Mouse (Mus musculus): ENCODE data around the gene Nkx2-3. TPM values are rescaled to one million over a fixed set of nuclear protein-coding genes. Genes with fewer than 3 reads are reported as not detected.

The Nkx2-3 gene
- polyA plus RNA-seq, 1 experiment from 2014 or later: not detected

DNA sequence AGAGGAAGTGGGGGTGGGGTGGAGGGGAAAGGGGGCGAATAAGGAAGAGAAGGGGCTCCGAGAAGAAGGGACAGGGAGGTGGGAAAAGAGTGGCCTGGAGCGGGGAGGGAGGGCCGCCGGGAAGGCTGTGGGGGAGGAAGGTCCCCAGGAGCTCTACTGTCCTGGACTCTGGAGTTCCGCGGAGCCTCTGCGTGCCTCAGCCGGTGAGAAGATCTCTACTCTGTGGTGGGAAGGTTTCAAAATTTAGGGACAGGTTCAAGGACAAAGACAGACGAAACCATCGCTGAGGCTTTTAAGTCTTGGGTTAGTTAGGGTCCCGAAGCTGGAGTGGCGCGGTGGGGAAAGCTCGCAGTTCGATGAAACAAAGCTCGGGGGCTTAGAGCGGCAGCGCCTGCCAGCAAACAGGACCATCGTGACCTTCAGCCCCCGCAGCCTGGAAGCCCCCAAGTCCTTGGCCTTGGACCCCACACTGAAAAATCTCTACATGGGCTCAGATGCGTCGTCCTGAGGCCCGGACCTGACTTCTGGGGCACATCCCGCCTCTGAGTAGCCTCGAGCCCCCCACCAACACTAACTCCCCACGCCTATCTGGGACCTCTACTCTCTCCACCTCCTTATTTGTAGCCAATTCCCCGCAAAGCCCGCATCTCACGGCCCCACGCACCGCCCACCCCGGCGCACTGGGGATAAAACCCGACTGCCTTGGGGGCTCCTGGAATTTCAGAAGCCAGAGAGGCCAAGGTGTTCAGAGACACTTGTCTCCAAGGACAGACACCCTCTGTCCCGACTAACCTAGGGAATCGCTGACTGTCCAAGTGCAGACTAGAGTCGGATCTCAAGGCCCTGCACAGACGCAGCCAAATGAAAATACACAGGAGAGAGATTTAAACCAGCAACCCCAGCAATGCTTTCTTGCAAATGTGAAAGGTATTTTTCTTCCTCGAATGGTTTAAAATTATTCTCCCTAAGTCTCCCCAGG is 5.3 kb upstream of the Nkx2-3 start:
- peaks cover 98% of the 10 kb centered on the region for H3K27me3 ChIP-seq
- no peaks in the 10 kb centered on the region; the same call in 1 of the 2 replicates for H3K4me1 ChIP-seq
- no peak overlapping the region for H3K9ac ChIP-seq
- H3K4me2 ChIP-seq: no peak overlapping the region
- H3K27ac ChIP-seq: no peak overlapping the region
- no peaks in the 10 kb centered on the region for H3K36me3 ChIP-seq
- H3K4me3 ChIP-seq: no peak overlapping the region
- no peaks in the 10 kb centered on the region for H3K9me3 ChIP-seq
- WGBS: under 1% methylated on average over 39 of the region's 40 CpGs
- ATAC-seq (ENCODE audit: borderline replicate concordance, extremely low read depth, low FRiP score, low TSS enrichment): no peak

DNA sequence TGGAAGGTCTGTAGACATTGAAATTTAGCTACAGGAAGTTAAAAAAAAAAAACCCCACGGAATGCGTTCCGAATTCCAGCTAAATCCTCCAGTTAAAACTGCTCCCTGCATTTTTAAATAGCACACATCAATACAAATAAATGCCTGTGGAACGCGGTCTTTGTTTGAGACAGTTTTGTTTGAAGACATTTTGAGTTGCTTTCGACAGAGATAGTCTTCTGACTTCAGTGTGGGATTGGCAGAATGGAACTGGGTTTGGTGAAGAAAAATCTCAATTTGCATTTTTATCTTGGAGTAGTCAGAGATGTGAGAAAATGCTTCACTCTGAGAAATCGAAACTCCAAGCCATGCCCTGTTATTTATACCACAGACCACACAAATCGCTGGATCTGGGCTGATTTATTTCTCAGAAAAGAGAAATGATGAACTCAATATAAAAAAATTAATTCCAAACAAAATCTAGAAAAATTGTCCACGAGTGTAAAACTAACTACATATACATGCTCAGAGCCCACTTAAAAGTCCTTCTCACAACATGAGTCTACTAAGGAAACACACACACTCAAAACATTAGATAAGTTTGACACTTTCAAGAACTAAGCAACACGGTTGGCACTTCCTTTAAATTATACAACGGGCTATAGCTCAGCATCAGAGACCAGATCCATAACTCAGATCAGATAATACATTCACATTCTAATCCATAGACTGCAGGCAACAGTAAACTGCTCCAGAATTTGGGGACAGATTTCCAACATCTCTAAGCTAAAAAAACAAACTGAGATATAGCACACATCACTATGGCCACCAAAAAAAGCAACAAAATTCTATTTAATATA is 4.1 kb upstream of the Nkx2-3 start:
- H3K9me3 ChIP-seq: no peaks in the 10 kb centered on the region
- H3K9ac ChIP-seq: no peak overlapping the region
- ATAC-seq (ENCODE audit: borderline replicate concordance, extremely low read depth, low FRiP score, low TSS enrichment): no peak
- WGBS: 2% methylated on average over 11 of the region's 11 CpGs
- H3K4me1 ChIP-seq: peaks cover 9% of the 10 kb centered on the region
- peaks cover 98% of the 10 kb centered on the region for H3K27me3 ChIP-seq
- no peak overlapping the region for H3K4me3 ChIP-seq
- H3K36me3 ChIP-seq: no peaks in the 10 kb centered on the region
- H3K4me2 ChIP-seq: no peak overlapping the region
- H3K27ac ChIP-seq: no peak overlapping the region

DNA sequence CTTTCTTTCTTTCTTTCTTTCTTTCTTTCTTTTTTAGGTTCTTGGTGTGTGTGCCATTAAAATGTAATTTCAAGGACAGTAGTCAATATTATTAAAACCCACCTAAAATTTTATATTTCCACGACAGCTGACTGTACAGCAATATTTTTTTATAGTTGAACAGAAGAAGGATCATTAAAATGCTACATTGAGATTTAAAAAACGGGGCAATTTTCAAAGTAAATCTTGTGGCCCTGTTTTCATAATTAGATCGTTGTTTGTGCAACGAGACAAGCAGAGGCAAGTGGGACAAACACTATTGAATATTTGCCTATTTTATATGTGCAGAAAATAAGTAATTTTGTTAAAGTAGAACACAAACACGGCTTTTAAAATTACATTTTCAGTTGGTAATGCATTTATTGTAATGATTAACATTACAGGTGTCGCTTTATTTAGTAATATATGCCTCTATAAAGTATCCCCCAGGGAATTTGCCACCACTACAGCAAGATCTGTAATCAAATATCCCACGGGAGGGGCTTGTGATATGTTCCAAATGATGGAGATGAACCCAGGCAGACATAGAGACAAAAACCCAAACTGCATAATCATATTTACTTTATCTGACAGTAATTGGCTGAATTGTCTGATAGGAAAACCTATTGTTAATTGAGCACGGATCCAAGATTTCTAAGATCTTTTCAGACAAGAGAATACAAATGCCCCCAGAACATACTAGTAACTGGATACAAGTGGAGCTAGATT is 3.2 kb upstream of the Nkx2-3 start:
- H3K9me3 ChIP-seq: no peaks in the 10 kb centered on the region
- H3K27ac ChIP-seq: no peak overlapping the region
- no peak overlapping the region for H3K4me2 ChIP-seq
- ATAC-seq (ENCODE audit: borderline replicate concordance, extremely low read depth, low FRiP score, low TSS enrichment): no peak
- H3K27me3 ChIP-seq: peaks cover 98% of the 10 kb centered on the region
- H3K4me3 ChIP-seq: no peak overlapping the region
- H3K4me1 ChIP-seq: peaks cover 9% of the 10 kb centered on the region
- H3K36me3 ChIP-seq: no peaks in the 10 kb centered on the region
- H3K9ac ChIP-seq: no peak overlapping the region
- WGBS: 11% methylated on average over 8 of the region's 8 CpGs

DNA sequence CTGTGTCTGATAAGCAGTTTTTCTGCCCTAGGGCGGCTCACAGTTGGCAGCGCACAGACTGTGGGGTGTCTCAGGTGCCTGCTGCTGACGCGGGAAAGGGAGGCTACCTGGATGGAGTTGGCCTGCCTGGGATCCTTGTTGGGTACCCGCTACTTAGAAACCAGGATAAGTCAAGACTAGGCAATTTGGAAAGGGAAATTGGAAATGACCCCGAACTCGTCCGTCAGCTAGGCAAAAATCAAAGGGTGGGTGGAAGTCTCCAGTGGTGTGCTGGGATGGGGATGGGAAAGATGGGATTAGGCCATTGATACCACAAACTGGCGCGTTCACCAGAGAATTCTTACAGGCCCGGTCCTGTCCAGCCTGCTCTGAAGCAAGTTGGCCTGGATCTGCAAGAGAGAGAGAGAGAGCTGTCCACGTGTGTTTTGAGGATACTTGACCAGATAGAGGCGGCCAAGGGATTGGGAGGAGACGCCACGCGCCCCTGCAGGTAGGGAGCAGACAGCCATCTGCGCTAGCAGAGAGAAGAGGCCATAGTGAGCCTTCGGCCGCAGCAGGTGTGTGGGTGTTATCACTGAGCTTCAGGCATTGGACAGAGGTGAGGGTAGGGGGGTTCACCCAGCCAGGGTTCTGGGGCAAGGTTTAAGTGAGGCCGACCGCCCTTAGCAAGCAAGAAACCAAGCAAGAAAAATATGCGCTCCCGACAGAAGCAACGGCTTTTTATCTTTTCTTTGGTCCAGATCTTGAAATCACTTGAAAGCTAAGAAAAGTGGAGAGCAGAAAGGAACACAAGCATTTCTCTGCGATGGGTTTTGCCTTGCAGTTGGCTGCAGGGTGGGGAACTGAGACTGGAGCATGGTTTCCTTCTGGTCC is 2.4 kb upstream of the Nkx2-3 start:
- Histone ChIP-seq H3K9me3 (no peaks in the 10 kb centered on the region), H3K36me3 (no peaks in the 10 kb centered on the region), H3K27me3 (peaks cover 98% of the 10 kb centered on the region), H3K27ac (no peak overlapping the region), H3K4me1 (peaks cover 16% of the 10 kb centered on the region), H3K9ac (no peak overlapping the region), H3K4me3 (no peak overlapping the region), H3K4me2 (no peak overlapping the region)
- ATAC-seq (ENCODE audit: borderline replicate concordance, extremely low read depth, low FRiP score, low TSS enrichment): no peak
- WGBS: 2% methylated on average over 25 of the region's 25 CpGs

GRCm38 (mm10) chr19:43610341-43610848 is 1.7 kb upstream of the Nkx2-3 start:
- no peak for ATAC-seq (ENCODE audit: borderline replicate concordance, extremely low read depth, low FRiP score, low TSS enrichment)
- H3K36me3 ChIP-seq: no peaks in the 10 kb centered on the region
- H3K9ac ChIP-seq: no peak overlapping the region
- no peak overlapping the region for H3K4me2 ChIP-seq
- no peaks in the 10 kb centered on the region for H3K9me3 ChIP-seq
- peaks cover 23% of the 10 kb centered on the region for H3K4me1 ChIP-seq
- peaks cover 98% of the 10 kb centered on the region for H3K27me3 ChIP-seq
- WGBS: 2% methylated on average over 32 of the region's 32 CpGs
- no peak overlapping the region for H3K27ac ChIP-seq
- 0 out of 2 replicates have a peak overlapping the region, but pooled peaks have one; percentile 6 for H3K4me3 ChIP-seq

DNA sequence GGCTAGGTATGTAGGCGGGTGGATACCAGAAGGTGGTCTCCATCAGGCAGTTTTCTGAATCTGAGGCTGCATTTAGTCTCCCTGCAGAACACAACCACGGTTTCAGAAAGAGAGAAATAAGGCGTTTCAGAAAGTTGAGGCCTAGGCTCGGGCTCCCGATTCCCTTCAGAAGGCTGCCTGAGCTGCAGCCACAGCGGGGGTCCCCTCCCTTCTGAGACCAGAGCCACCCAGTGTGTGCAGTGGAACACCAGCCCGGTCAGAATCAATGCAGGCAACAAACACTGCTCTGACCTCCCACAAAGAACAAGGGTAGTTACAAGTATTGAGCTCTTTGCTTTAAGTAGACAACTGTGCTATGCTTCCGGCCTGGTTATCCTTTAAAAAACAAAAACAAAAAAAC is 1.0 kb upstream of the Nkx2-3 start:
- H3K27ac ChIP-seq: no peak overlapping the region
- H3K4me2 ChIP-seq: no peak overlapping the region
- no peaks in the 10 kb centered on the region for H3K36me3 ChIP-seq
- no peak for ATAC-seq (ENCODE audit: borderline replicate concordance, extremely low read depth, low FRiP score, low TSS enrichment)
- no peak overlapping the region for H3K9ac ChIP-seq
- WGBS: 19% methylated on average over 8 of the region's 8 CpGs
- H3K27me3 ChIP-seq: peaks cover 98% of the 10 kb centered on the region
- H3K9me3 ChIP-seq: no peaks in the 10 kb centered on the region
- peaks cover 30% of the 10 kb centered on the region for H3K4me1 ChIP-seq
- H3K4me3 ChIP-seq: no peak overlapping the region

DNA sequence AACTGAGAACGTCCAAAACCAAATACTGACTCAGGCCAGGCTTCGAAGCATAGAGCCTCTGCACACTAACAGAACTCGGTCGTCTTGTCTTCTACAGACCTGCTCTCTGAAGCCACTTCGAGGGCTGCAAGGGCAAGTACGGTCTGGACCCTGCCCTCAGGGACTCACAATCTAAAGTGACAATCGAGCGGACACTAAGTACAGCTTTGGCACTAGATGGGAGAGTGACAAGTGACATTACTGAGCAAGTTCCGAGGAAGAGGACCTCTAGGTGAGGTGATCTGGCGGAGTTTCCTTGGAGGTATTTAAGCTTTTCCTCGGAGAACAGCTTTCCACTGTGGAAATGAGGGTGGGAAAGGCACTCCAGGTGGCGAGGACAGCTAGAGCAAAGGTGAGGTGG is 564 bp upstream of the Nkx2-3 start:
- no peak for ATAC-seq (ENCODE audit: borderline replicate concordance, extremely low read depth, low FRiP score, low TSS enrichment)
- 12% methylated on average over 12 of the region's 12 CpGs for WGBS
- Histone ChIP-seq H3K9me3 (no peaks in the 10 kb centered on the region), H3K9ac (no peak overlapping the region), H3K4me1 (peaks cover 34% of the 10 kb centered on the region), H3K4me3 (no peak overlapping the region), H3K36me3 (no peaks in the 10 kb centered on the region), H3K27me3 (peaks cover 98% of the 10 kb centered on the region), H3K4me2 (no peak overlapping the region), H3K27ac (no peak overlapping the region)

DNA sequence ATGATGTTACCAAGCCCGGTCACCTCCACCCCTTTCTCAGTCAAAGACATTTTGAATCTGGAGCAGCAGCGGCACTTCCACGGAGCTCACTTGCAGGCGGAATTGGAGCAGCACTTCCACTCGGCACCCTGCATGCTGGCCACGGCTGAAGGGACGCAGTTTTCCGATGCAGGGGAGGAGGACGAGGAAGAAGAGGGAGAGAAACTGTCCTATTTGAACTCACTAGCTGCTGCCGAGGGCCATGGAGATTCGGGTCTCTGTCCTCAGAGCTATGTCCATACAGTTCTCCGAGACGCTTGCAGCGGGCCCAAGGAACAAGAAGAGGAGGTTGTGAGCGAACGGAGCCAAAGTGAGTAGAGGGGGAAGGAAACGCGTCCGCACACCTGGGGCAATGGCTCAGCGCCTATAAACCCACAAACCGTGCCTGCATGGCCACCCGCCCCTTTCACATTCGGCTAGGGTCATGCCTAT is 411 bp downstream of the Nkx2-3 start:
- Histone ChIP-seq H3K9ac (no peak overlapping the region), H3K4me1 (peaks cover 36% of the 10 kb centered on the region), H3K27me3 (peaks cover 98% of the 10 kb centered on the region), H3K27ac (no peak overlapping the region), H3K36me3 (no peaks in the 10 kb centered on the region), H3K4me3 (0 out of 2 replicates have a peak overlapping the region, but pooled peaks have one; percentile 3), H3K4me2 (peak overlapping the region; percentile 31; the same call in 1 of the 2 replicates), H3K9me3 (no peaks in the 10 kb centered on the region)
- no peak for ATAC-seq (ENCODE audit: borderline replicate concordance, extremely low read depth, low FRiP score, low TSS enrichment)
- WGBS: under 1% methylated on average over 23 of the region's 23 CpGs

DNA sequence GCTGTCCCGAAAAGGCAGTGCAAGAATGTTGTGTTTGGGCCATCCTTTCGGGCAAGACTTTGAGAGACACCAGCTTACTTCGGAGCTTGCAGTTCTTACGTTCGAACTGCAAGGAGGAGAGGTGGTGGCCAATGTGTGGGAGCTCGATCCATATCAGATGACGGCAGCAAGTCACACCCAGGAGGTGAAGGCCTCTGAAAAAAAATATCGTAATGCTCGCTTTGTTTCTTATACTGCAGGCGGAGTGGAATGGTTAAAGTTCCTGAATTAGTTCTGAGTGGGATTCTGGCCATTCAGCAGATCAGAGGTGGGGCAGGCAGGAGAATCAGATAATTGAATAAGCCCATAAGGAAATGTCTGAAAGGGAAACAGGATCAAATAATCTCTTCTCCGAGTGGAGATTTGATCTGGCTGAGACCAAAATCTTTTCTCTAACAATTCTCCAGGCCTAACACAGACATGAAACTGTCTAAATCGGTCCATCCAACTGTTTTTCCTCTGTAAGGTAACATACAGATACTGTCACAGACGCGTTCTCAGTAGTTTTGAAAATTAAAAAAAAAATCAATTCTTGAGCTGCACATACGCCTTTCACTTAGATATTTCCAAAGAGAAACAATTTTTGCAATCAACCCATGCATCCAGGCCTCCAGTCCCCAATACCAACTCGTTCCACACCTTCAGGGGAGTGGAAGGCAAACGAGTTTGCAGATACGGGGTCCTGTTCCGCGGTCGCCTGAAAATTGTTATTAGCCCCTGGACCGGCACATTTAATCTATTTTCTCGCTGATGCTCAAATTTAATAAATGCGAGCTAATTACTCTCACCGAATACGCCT is 1.4 kb downstream of the Nkx2-3 start:
- no peak overlapping the region for H3K27ac ChIP-seq
- ATAC-seq (ENCODE audit: borderline replicate concordance, extremely low read depth, low FRiP score, low TSS enrichment): no peak
- H3K4me3 ChIP-seq: no peak overlapping the region
- H3K9me3 ChIP-seq: no peaks in the 10 kb centered on the region
- peaks cover 98% of the 10 kb centered on the region for H3K27me3 ChIP-seq
- H3K4me2 ChIP-seq: no peak overlapping the region
- no peaks in the 10 kb centered on the region for H3K36me3 ChIP-seq
- WGBS: 3% methylated on average over 26 of the region's 26 CpGs
- H3K9ac ChIP-seq: no peak overlapping the region
- peaks cover 36% of the 10 kb centered on the region for H3K4me1 ChIP-seq

Measured in lung, embryonic 15.5 days (tissue).